Mouse (Mus musculus) myocyte (in vitro differentiated cells): Measurements from ENCODE around the gene Fgd6.

Source experiments
- CEBPB ChIP-seq: IDR thresholded peaks from 2 replicates; pipeline ENCODE4 v1.6.1; 2011; ENCODE audit warnings: mild to moderate bottlenecking, moderate library complexity; ENCODE audit not compliant: poor library complexity, insufficient read depth, severe bottlenecking
- E2F4 ChIP-seq: IDR thresholded peaks from one replicate; pipeline ENCODE4 v1.6.1; 2011; ENCODE audit warnings: mild to moderate bottlenecking, control low read depth, moderate library complexity; ENCODE audit not compliant: insufficient read depth
- MAX ChIP-seq: IDR thresholded peaks from one replicate; pipeline ENCODE4 v1.6.1; 2011; ENCODE audit warnings: low read depth, mild to moderate bottlenecking, control low read depth
- MYOD1 ChIP-seq, 3 experiments: IDR thresholded peaks; one replicate each; pipeline ENCODE4 v1.6.1; 2011; ENCODE audit warnings: control low read depth in 2 of 3, low read depth in 2 of 3, mild to moderate bottlenecking in 2 of 3, moderate library complexity in 1 of 3; ENCODE audit not compliant: insufficient read length in 2 of 3, control insufficient read depth in 1 of 3
- MYOG ChIP-seq, 3 experiments: IDR thresholded peaks; one replicate each; pipeline ENCODE4 v1.6.1; 2011; ENCODE audit warnings: control low read depth in 2 of 3, low read depth in 2 of 3, mild to moderate bottlenecking in 2 of 3; ENCODE audit not compliant: insufficient read length in 2 of 3, control insufficient read depth in 1 of 3, insufficient read depth in 1 of 3
- POLR2A ChIP-seq: IDR thresholded peaks from one replicate; pipeline ENCODE4 v1.6.1; 2011; ENCODE audit warnings: low read depth, mild to moderate bottlenecking, control low read depth, moderate library complexity; ENCODE audit not compliant: insufficient read length
- POLR2AphosphoS2 ChIP-seq: IDR thresholded peaks from one replicate; pipeline ENCODE4 v1.6.1; 2011; ENCODE audit warnings: low read depth, control low read depth; ENCODE audit not compliant: insufficient read length
- REST ChIP-seq: IDR thresholded peaks from one replicate; pipeline ENCODE4 v1.6.1; 2011; ENCODE audit warnings: mild to moderate bottlenecking, control low read depth, moderate library complexity; ENCODE audit not compliant: insufficient read depth, insufficient read length
- SRF ChIP-seq: IDR thresholded peaks from one replicate; pipeline ENCODE4 v1.6.1; 2011; ENCODE audit warnings: low read depth; ENCODE audit not compliant: control insufficient read depth, insufficient read length
- TCF12 ChIP-seq: IDR thresholded peaks from one replicate; pipeline ENCODE4 v1.6.1; 2011; ENCODE audit warnings: mild to moderate bottlenecking, control low read depth; ENCODE audit not compliant: poor library complexity, insufficient read depth, severe bottlenecking
- USF1 ChIP-seq: IDR thresholded peaks from one replicate; pipeline ENCODE4 v1.6.1; 2011; ENCODE audit warnings: low read depth, mild to moderate bottlenecking, control low read depth, moderate library complexity

- TF ChIP-seq POLR2A = no peak
- TF ChIP-seq SRF = no peak
- no peak for TF ChIP-seq CEBPB
- no peak for TF ChIP-seq TCF12
- TF ChIP-seq POLR2AphosphoS2 = no peak
- TF ChIP-seq E2F4 = no peak
- TF ChIP-seq MAX = no peak
- TF ChIP-seq MYOG (IDR thresholded peaks at IDR 0.05; ENCODE audit: control insufficient read depth in 1 of 3, insufficient read depth in 1 of 3, insufficient read length in 2 of 3, low read depth in 2 of 3) = no peak
- TF ChIP-seq REST = no peak
- no peak for TF ChIP-seq USF1
- no peak for TF ChIP-seq MYOD1 (IDR thresholded peaks at IDR 0.05; ENCODE audit: control insufficient read depth in 1 of 3, insufficient read length in 2 of 3, low read depth in 2 of 3)
Measured at GRCm38 (mm10) chr10:94050736-94051135, 14.9 kb downstream of the Fgd6 start.
